Mouse (Mus musculus) NIH3T3 (cell line): ENCODE measurements around the gene Fktn.
"Not testable (repeated sequence)": the region's sequence is repeated elsewhere in the genome, so short reads cannot be mapped to it uniquely, and the experiment has no call there.

ENCODE experiments used
- DNase-seq: peaks from one replicate; pipeline ENCODE4 v3.0.0-alpha.2; 2012; ENCODE audit warnings: low read depth

Fktn gene

DNA sequence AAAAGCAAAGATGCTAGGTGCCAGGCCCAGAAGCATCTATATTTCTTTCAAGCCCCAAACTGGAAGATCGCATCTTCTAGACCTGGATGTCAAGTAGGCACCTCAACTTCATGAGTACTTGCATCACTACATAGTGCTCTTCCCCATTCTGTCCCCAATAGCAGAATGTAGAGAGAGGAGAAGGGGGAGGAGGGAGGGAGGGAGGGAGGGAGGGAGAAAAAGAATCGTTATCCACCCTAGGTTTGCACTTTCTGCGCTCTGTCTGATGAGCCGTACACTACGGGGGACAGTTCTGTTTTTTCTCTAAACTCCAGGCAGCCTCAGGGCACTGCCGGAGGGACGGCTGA, at the start of gene Fktn:
Fktn (plus strand) TSS at position 295 of the 347 bp plus-strand sequence.
- no peak for DNase-seq

DNA sequence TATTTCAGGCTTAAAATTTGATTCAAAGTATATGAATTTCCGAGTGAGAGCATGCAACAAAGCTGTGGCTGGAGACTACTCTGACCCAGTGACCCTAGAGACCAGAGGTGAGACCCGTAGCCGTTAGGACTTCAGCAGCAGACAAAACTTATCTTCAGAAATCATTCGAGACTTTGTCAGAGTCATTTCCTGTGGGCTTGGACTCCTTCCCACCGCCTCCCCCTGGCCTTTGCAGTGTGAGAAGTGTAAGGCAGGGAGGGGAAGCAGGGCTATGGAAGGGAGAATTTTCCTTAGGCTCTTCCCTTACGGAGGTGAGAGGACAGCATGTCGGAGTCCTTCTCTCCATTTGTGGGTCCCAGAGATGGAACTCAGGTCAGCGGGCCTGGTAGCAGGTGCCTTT, 31.7 kb upstream of the Fktn start:
- no peak for DNase-seq

GRCm38 (mm10) chr4:53688965-53689364, 24.8 kb upstream of the Fktn start:
- DNase-seq = no peak

DNA sequence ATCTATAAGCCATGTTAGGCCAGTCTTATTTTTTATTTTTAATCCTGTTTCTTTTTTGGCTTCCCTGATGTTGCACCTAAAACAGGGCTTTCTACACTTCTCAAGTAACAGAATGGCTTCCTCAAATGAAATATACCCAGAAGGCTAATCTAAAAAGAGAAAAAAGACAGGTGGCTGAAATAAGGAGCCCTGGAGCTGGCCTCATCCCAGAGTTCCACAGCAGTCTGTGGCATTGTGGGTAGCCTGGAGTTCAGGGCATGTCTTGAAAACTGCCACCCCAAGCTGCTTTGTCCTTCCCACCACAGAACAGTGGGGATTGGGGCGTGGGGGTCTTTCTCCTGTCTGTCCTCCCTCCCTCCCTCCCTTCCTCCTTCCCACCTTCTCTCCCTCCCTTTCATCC, 22.4 kb upstream of the Fktn start:
- DNase-seq = no peak

GRCm38 (mm10) chr4:53709166-53709565, 4.6 kb upstream of the Fktn start:
- DNase-seq = not testable (repeated sequence)

GRCm38 (mm10) chr4:53710021-53710420, 3.8 kb upstream of the Fktn start:
- no peak for DNase-seq

DNA sequence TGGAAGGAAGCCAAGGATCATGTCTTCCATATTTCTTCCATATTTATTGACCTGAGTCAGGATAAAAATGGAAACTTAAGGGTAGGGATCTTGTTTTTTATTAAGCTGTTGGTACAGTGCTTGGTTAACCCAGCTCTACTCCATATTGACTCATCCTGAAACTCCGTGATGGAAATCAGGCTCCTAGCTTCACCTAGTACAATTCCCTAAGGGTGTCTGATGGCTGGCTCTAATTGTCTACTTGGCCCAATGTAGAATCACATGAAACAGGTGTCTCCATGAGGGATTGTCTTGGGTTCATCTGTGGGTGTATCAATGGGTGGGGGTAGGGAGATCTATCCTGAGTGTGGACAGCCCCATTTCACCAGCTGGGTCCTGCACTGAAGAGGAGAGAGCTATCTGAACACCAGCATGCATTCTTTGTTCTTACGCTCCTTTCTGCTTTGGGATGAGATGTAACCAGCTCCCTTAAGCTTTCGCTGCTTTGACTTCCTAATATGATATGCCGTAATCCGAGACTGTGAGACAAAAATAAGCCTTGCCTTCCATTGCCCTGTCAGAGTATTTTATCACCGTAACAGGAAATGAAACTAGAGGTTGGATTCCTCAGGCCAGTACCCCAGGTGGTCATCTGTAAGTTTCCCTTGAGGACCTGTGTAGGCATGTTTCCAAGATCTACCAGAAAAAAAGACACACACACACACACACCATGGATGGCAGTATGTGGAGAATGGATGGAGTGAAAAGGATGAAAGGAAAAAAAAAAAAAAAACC, 3.1 kb upstream of the Fktn start:
- no peak for DNase-seq

- DNase-seq = peak; percentile 95
These were observed 435 bp downstream of the Fktn start for GRCm38 (mm10) chr4:53714051-53714814.

DNA sequence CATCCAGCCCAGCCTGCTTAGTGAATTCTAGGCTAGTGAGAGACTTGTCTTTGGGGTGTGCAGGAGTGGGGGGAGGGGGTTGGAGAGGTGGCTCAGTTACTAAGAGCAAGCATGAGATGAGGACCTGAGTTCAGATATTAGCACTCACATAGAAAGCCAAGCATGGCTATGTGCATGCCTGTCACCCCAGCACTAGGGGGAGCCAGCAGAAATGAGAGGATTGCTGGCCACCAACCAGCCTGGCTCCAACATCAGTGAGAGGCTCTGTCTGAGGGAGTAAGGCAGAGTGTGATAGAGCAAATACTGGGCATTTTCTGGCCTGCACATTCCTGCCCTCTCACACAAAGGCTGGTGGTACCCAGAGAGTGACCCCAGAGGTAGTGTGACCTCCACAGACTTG, 2.2 kb downstream of the Fktn start:
- DNase-seq = peak; percentile 28

GRCm38 (mm10) chr4:53717546-53717945, 3.7 kb downstream of the Fktn start:
- no peak for DNase-seq

GRCm38 (mm10) chr4:53718261-53718660, 4.5 kb downstream of the Fktn start:
- no peak for DNase-seq

DNA sequence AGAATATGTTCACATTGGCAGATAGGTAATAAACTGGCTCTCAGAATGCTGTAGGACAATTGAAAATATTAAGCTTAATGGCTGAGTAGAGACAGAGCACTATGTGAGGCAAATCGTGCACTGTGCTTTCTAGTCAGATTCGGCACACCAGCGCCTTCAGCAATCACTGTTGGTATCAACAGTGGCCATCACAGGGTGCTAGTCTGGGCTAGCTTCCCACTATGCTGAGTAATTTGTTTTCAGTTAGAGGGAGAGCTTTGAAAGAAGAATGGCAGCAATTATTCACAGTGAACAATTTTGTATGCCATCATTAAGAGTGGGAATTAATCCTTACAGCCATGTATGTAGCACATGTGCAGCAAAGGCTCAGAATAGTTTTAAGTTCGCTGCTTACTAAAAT, 8.7 kb downstream of the Fktn start:
- no peak for DNase-seq

GRCm38 (mm10) chr4:53726100-53726499, 12.3 kb downstream of the Fktn start:
- DNase-seq = not testable (repeated sequence)

- no peak for DNase-seq
These were observed 14.3 kb downstream of the Fktn start for GRCm38 (mm10) chr4:53728121-53728520.

- DNase-seq = peak; percentile 75
These were observed 25.3 kb downstream of the Fktn start for GRCm38 (mm10) chr4:53738956-53739616.

DNA sequence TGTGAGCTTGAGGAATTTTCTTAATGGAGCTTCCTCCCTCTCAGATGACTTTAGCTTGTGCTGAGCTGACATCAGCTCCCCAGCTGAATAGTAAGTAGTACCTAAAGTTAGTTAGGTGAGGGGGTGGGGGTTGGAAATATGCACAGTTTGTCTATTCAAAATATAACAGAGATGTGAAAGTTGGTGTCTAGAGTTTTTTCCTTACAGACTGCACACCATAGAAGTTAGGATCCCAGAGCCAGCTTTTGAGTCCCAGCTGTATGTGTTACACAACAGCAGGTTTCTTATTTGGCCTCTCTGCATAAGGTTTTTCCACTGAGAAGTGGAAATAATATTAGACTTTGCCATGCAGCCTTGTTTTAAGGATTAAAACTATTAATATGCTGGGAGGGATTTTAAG, 36.0 kb downstream of the Fktn start:
- DNase-seq = no peak

DNA sequence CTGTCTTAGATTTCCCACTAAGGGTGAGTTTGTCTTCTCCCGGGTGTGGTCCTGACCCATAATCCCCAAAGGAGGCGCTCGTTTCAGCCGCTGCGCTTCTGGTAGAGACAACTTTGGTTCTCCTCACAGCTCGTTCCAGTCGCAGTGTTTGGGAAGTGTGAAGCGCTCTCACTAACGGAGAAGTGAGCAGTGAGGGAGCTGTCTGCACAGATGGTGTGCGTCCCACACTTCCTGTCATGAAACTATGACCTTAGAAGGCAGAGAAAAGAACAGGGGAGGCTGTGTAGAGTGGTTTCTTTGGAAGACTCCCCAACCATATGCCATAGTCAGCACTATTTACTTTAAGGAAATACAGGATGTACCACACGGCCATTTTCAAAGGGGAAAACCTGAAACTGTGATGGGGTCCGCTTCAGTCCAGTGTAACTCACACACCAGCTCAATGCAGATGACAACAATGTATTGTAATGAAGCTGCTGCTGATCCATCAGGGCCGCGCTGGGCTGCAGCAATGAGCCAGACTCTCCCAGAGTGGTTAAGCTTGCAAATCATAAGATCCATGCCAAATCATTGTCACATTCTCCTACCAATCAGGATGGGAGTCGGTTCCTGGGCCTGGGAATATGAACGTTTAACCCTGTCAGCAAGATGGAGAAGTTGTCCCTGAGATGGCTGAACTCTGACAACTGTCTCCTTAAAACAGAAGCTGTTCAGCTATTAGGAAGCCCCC, 36.8 kb downstream of the Fktn start:
- no peak for DNase-seq

DNA sequence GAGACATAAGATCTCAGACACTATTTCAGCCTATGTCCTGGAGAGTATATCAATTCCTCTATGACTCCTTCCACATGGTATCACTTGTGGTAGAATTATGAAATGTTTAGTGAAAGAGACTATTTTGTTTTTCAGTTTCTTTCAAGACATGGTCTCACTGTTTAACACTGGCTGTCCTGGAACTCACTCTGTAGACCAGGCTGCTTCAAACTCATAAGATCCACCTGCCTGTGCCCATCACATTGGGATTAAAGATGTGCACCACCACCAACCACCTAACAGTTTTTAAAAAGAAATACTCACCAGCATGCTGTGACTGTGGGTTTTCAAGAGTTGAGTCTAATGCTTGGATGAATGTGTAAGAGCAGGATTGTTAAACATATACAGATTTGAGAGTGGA, 43.2 kb downstream of the Fktn start:
- no peak for DNase-seq

DNA sequence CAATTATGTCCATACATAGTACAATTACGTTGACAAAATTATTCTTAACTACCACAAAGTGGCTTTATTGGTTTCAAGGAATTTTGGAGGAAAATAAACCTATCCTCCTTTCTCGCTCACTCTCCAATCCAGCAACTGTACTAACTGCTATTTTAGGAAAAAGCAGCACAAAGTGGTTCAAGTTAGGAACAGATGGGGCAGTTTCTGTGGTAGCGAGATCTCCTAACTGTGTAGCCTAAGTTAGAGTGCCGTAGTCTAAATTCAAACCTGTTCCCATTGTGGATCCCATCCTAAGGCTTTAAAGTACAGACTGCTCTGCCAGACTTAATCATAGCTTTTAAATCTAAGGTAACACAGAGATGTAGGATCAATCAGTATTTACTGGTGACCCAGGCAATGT, 45.0 kb downstream of the Fktn start:
- DNase-seq = no peak

- no peak for DNase-seq
These were observed 45.9 kb downstream of the Fktn start for GRCm38 (mm10) chr4:53759678-53760077.

GRCm38 (mm10) chr4:53762501-53762900, 48.7 kb downstream of the Fktn start:
- no peak for DNase-seq

DNA sequence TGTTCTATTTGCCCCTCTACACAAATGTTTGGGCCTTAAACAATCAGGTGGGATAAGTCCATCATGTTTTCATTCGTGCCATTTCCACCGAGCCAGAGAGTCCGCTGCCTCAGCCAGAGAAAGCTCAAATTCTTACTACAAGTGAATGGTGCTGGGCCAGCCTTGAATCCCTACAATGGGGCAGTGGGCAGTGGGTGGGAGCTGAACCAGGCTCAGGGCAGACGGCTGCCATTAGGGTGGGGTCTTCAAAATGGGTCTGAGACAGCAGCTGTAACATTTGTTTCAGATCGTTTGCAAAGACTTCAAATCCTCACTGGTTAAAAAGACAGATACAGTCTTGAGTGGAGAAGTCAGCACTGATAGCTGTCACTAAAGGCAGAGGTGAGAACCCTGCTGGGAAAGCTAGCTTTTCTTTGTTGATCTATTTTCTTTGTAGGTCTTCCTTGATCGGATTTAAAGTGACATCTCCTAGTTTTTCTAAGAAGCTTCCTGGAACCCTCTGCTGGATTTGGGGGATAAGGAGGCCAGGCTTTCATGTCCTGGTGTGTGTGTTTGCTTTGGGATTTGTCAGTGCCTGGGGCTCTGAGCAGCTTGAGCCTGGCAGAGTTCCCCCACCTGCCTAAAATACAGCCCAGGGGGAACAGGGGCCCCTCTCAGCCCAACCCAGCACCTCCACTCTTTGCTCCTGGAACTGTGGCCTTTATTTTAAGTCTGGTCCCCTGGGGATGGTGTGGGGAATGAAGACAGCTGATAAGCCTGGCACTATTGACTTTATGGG, 57.3 kb downstream of the Fktn start:
- DNase-seq = no peak
